Mouse (Mus musculus): ENCODE measurements around the gene Txnip.

Txnip gene

GRCm38 (mm10) chr3:96602704-96603084 lies 44.9 kb downstream of the Txnip start:
- in situ Hi-C loops (cut with MboI, MseI) = loop anchor here in 1 of 2 experiments (10.0 kb wide), 1 partner anchor 718 kb away; the partner anchor contains the start of gene Ciart

DNA sequence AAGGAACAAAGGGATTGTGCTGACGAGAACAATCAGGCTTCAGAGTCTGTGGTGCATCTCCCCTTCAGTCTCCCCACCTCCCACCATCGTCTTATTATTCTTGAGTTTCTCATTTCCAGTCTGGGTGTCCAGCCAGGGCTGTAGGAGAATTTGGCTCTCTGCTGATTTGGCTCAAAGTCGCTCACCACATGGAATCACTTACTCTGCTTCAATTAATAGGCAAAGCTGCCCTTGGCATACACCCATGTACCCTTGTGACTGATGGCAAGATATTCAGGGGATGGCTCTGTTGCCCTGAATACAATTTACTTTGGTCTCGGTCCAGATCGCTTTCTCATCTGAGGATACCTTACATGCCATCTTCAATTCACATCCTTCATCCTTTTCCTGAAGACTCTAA lies 45.6 kb downstream of the Txnip start:
- in situ Hi-C loops (cut with MboI, MseI) = loop anchor here in 1 of 2 experiments (10.0 kb wide), 1 partner anchor 719 kb away; the partner anchor contains the start of gene Ciart

DNA sequence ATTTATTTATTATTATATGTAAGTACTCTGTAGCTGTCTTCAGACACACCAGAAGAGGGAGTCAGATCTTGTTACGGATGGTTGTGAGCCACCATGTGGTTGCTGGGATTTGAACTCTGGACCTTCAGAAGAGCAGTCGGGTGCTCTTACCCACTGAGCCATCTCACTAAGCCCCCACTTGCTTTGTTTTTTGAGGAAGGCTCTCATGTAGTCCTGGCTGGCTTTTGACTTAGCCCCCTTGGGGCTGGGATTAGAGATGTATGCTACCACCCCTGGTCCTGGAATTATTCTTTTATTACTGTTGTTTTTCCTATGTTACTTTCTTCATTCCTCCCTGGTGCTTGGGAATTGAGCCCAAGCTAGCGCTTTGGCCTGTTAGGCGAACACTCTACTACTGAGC lies 48.2 kb downstream of the Txnip start:
- in situ Hi-C loops (cut with MboI, MseI) = loop anchor here in 1 of 2 experiments (10.0 kb wide), 1 partner anchor 721 kb away; the partner anchor contains the start of gene Ciart

DNA sequence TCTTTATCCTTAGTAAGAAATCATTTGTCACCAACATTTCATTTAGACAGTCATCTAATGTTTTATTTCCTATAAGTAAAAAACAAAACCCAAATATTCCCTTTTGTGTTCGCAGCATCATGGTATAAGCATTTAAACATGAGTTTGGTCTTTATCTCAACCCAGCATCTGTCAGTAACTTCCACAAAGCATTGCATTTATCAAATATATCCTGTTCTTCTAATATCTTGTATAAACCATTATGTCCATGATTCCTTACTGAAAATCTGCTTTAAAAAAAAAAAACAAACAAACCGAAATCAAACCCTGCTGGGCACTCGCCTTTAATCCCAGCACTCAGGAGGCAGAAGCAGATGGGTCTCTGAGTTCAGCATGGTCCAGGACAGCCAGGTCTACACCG lies 48.9 kb downstream of the Txnip start:
- in situ Hi-C loops (cut with MboI, MseI) = loop anchor here in 1 of 2 experiments (10.0 kb wide), 1 partner anchor 722 kb away; the partner anchor contains the start of gene Ciart
